In genomic region chr9:107298059-107298780, GRCm38 (mm10) we compare ENCODE assay signal across 7 mouse cellular contexts. TPM values are rescaled to one million over a fixed set of nuclear protein-coding genes. Genes with fewer than 3 reads are reported as not detected.
A peak's percentile ranks its signal among the peaks of the same experiment; 100 is the strongest.
DNase-seq lines count a peak whose midpoint lies in the region; ATAC-seq and TF ChIP-seq lines count a peak whose summit lies in the region.

No protein-coding gene starts in this region.

- H3K27ac ChIP-seq in intestine, embryonic 16.5 days (ENCODE audit: low read length): peak overlapping the region; percentile 76

- peak; percentile 44 for ATAC-seq in erythroid progenitor cell, adult 5-6 weeks (replicated peaks; ENCODE audit: low FRiP score, poor library complexity, severe bottlenecking)
- no peak for ATAC-seq in intestine, embryonic 16.5 days

- peak overlapping the region; percentile 71 for H3K4me3 ChIP-seq in intestine, embryonic 16.5 days (ENCODE audit: low read length)
- peak overlapping the region; percentile 86 for H3K4me3 ChIP-seq in lung, adult 2 months (replicated peaks; ENCODE audit: extremely low read depth, low read depth, low read length)

- peaks cover 14% of the 10 kb centered on the region; the same call in 1 of the 2 replicates for H3K36me3 ChIP-seq in intestine, embryonic 16.5 days (ENCODE audit: control insufficient read depth, insufficient read depth, low read length)

- peak overlapping the region; percentile 89 for H3K4me2 ChIP-seq in intestine, embryonic 16.5 days (ENCODE audit: low read depth, low read length)

- no peak for TF ChIP-seq CTCF in lung, adult 2 months (IDR thresholded peaks at IDR 0.05; ENCODE audit: insufficient read depth, low read length)

- WGBS in intestine, embryonic 16.5 days: 58% methylated on average over 8 of the region's 8 CpGs
- WGBS in lung, adult 2 months: 28% methylated on average over 8 of the region's 8 CpGs

- peak; percentile 74 for DNase-seq in c-Kit-negative CD71-positive TER-119-positive erythroid progenitor cells, embryonic 14.5 days (ENCODE audit: low read depth, low spot score)
- DNase-seq in lung, adult 2 months: peak; percentile 75
- no peak for DNase-seq in yolk sac, embryonic 10.5 days (ENCODE audit: low spot score)
- no peak for DNase-seq in cerebellum, adult 9-11 months
- DNase-seq in cerebellum, adult 18-20 months: no peak

- peak overlapping the region; percentile 82 for H3K9ac ChIP-seq in intestine, embryonic 16.5 days (ENCODE audit: low read depth, low read length)

- H3K9me3 ChIP-seq in intestine, embryonic 16.5 days (ENCODE audit: control insufficient read depth, low read length): no peaks in the 10 kb centered on the region

- no peaks in the 10 kb centered on the region; the same call in 1 of the 2 replicates for H3K27me3 ChIP-seq in intestine, embryonic 16.5 days (replicated peaks; ENCODE audit: control insufficient read depth, insufficient read depth, low read length)

- H3K4me1 ChIP-seq in intestine, embryonic 16.5 days (ENCODE audit: control insufficient read depth, insufficient read depth, low read length): peaks cover 37% of the 10 kb centered on the region
- peaks cover 26% of the 10 kb centered on the region for H3K4me1 ChIP-seq in lung, adult 2 months (ENCODE audit: control insufficient read depth, insufficient read depth, low read length)

- TF ChIP-seq POLR2A in lung, adult 2 months (IDR thresholded peaks at IDR 0.05; ENCODE audit: borderline replicate concordance, extremely low read depth, low read depth, low read length): no peak

RNA-seq across cellular contexts. Expression of gene Cish, which starts 2.4 kb away (rescaled TPM):
- 5.9 and 23.4 TPM in 2 replicates for total RNA-seq in erythroid progenitor cell, adult 5-6 weeks (2015; ENCODE audit: low replicate concordance)
- total RNA-seq in erythroid progenitor cell, adult 5-6 weeks (2017; ENCODE audit: low replicate concordance): 3.6 and 5.1 TPM in 2 replicates
- 17.5 and 19.9 TPM in 2 replicates for polyA plus RNA-seq in intestine, embryonic 16.5 days (2015; fragmentation: Nextera tagmentation; extraction: Ambion mirVana)
- 61.1 and 72.2 TPM in 2 replicates for polyA plus RNA-seq in lung, adult 2 months (2012; rRNA removed)

RNA-seq across cellular contexts. Expression of gene Mapkapk3, which starts 8.5 kb away (rescaled TPM):
- 7.6 and 17.2 TPM in 2 replicates for total RNA-seq in erythroid progenitor cell, adult 5-6 weeks (2015; ENCODE audit: low replicate concordance)
- total RNA-seq in erythroid progenitor cell, adult 5-6 weeks (2017; ENCODE audit: low replicate concordance): 10.0 and 15.7 TPM in 2 replicates
- 41.1 and 47.6 TPM in 2 replicates for polyA plus RNA-seq in intestine, embryonic 16.5 days (2015; fragmentation: Nextera tagmentation; extraction: Ambion mirVana)
- 29.3 and 41.1 TPM in 2 replicates for polyA plus RNA-seq in lung, adult 2 months (2012; rRNA removed)

RNA-seq across cellular contexts. Expression of gene Hemk1, which starts 39.9 kb away (rescaled TPM):
- total RNA-seq in erythroid progenitor cell, adult 5-6 weeks (2015; ENCODE audit: low replicate concordance): not detected in 2 replicates
- 0.15 and 3.9 TPM in 2 replicates for total RNA-seq in erythroid progenitor cell, adult 5-6 weeks (2017; ENCODE audit: low replicate concordance)
- 11.2 and 11.8 TPM in 2 replicates for polyA plus RNA-seq in intestine, embryonic 16.5 days (2015; fragmentation: Nextera tagmentation; extraction: Ambion mirVana)
- polyA plus RNA-seq in lung, adult 2 months (2012; rRNA removed): 16.9 and 21.0 TPM in 2 replicates

RNA-seq across cellular contexts. Expression of gene 6430571L13Rik, which starts 42.2 kb away (rescaled TPM):
- not detected in 2 replicates for total RNA-seq in erythroid progenitor cell, adult 5-6 weeks (2015; ENCODE audit: low replicate concordance)
- total RNA-seq in erythroid progenitor cell, adult 5-6 weeks (2017; ENCODE audit: low replicate concordance): not detected in 2 replicates
- 0.21 and 0.26 TPM in 2 replicates for polyA plus RNA-seq in intestine, embryonic 16.5 days (2015; fragmentation: Nextera tagmentation; extraction: Ambion mirVana)
- 0.34 and 1.1 TPM in 2 replicates for polyA plus RNA-seq in lung, adult 2 months (2012; rRNA removed)

Comparison
In these comparisons a context has a peak if more than half of its experiments do, and no peak if none do; other contexts are left out.
1. DNase-seq: peak in c-Kit-negative CD71-positive TER-119-positive erythroid progenitor cells, embryonic 14.5 days (single experiment) and lung, adult 2 months (single experiment); none in yolk sac, embryonic 10.5 days (single experiment), cerebellum, adult 9-11 months (single experiment) and cerebellum, adult 18-20 months (0 of 2).